Mouse (Mus musculus) MEL (cell line): ENCODE data around the gene Igf2r. TPM values are rescaled to one million over a fixed set of nuclear protein-coding genes. Genes with fewer than 3 reads are reported as not detected.

Source experiments
- DNase-seq: peaks from one replicate; pipeline ENCODE4 v3.0.0; 2011; ENCODE audit warnings: low read depth, low spot score
- H3K27ac ChIP-seq: 2 replicates; pipeline ENCODE4 v1.5.1; 2012; ENCODE audit warnings: low read depth, mild to moderate bottlenecking, control low read depth, low read length, moderate library complexity; ENCODE audit not compliant: control insufficient read depth
- H3K27me3 ChIP-seq, 2 experiments: fragments of 150-350 bp in 1 of 2; sonication (generic) in 1 of 2; 2 replicates each; pipeline ENCODE4 v1.6.1; 2012; ENCODE audit warnings: low read length in 2 of 2, mild to moderate bottlenecking in 2 of 2, improper control_type of control experiment in 1 of 2, moderate library complexity in 1 of 2; ENCODE audit not compliant: insufficient read depth in 2 of 2, control insufficient read depth in 1 of 2
- H3K36me3 ChIP-seq, 2 experiments: 2 replicates each; pipeline ENCODE4 v1.6.1; 2012 to 2014; ENCODE audit warnings: low read length in 2 of 2, improper control_type of control experiment in 1 of 2, inconsistent platforms in 1 of 2, mild to moderate bottlenecking in 1 of 2; ENCODE audit not compliant: insufficient read depth in 2 of 2, control insufficient read depth in 1 of 2
- H3K4me1 ChIP-seq, 2 experiments: fragments of 150-350 bp in 1 of 2; sonication (generic) in 1 of 2; 2 replicates each; pipeline ENCODE4 v1.6.1; 2012; ENCODE audit warnings: low read length in 2 of 2, improper control_type of control experiment in 1 of 2, mild to moderate bottlenecking in 1 of 2; ENCODE audit not compliant: insufficient read depth in 2 of 2, control insufficient read depth in 1 of 2
- H3K4me3 ChIP-seq, 2 experiments: fragments of 150-350 bp in 1 of 2; sonication (generic) in 1 of 2; 2 replicates each; pipeline ENCODE4 v1.5.1; 2012; ENCODE audit warnings: low read depth in 2 of 2, low read length in 2 of 2, mild to moderate bottlenecking in 2 of 2, moderate library complexity in 2 of 2, control low read depth in 1 of 2, improper control_type of control experiment in 1 of 2; ENCODE audit not compliant: control insufficient read depth in 1 of 2, insufficient read depth in 1 of 2
- H3K79me2 ChIP-seq: 2 replicates; pipeline ENCODE4 v1.6.1; 2012; ENCODE audit warnings: mild to moderate bottlenecking, low read length, moderate library complexity; ENCODE audit not compliant: control insufficient read depth, poor library complexity, insufficient read depth
- H3K9ac ChIP-seq: 2 replicates; pipeline ENCODE4 v1.6.1; 2012; ENCODE audit warnings: low read depth, mild to moderate bottlenecking, control low read depth, low read length, moderate library complexity; ENCODE audit not compliant: control insufficient read depth, poor library complexity, severe bottlenecking
- H3K9me3 ChIP-seq: fragments of 150-350 bp; sonication (generic); replicated peaks from 2 replicates; pipeline ENCODE4 v1.6.1; 2012; ENCODE audit warnings: mild to moderate bottlenecking, low read length, improper control_type of control experiment, moderate library complexity; ENCODE audit not compliant: insufficient read depth
- BHLHE40 ChIP-seq: IDR thresholded peaks from 2 replicates; pipeline ENCODE4 v1.6.1; 2012; ENCODE audit warnings: low read depth, mild to moderate bottlenecking, inconsistent platforms, low read length, improper control_type of control experiment, borderline replicate concordance
- CHD1 ChIP-seq: IDR thresholded peaks from 2 replicates; pipeline ENCODE4 v1.6.1; 2012; ENCODE audit warnings: low read depth, mild to moderate bottlenecking, inconsistent platforms, low read length, improper control_type of control experiment
- E2F4 ChIP-seq: IDR thresholded peaks from 2 replicates; pipeline ENCODE4 v1.6.1; 2011; ENCODE audit warnings: low read depth, low read length, improper control_type of control experiment, borderline replicate concordance
- ETS1 ChIP-seq: IDR thresholded peaks from 2 replicates; pipeline ENCODE4 v1.6.1; 2012; ENCODE audit warnings: low read depth, mild to moderate bottlenecking, inconsistent platforms, low read length, improper control_type of control experiment, moderate library complexity
- KAT2A ChIP-seq: conservative IDR thresholded peaks from 2 replicates; pipeline ENCODE4 v1.6.1; 2012; ENCODE audit warnings: low read depth, low read length, improper control_type of control experiment, inconsistent platforms
- MAFK ChIP-seq: IDR thresholded peaks from 2 replicates; pipeline ENCODE4 v1.6.1; 2011; ENCODE audit warnings: low read depth, mild to moderate bottlenecking, low read length, improper control_type of control experiment, borderline replicate concordance
- MAX ChIP-seq: IDR thresholded peaks from 2 replicates; pipeline ENCODE4 v1.6.1; 2011; ENCODE audit warnings: low read length, improper control_type of control experiment
- MAZ ChIP-seq: IDR thresholded peaks from 2 replicates; pipeline ENCODE4 v1.6.1; 2012; ENCODE audit warnings: low read depth, mild to moderate bottlenecking, inconsistent platforms, low read length, improper control_type of control experiment
- MEF2A ChIP-seq: IDR thresholded peaks from 2 replicates; pipeline ENCODE4 v1.6.1; 2014; ENCODE audit warnings: low read depth, mild to moderate bottlenecking, inconsistent platforms, low read length, improper control_type of control experiment; ENCODE audit not compliant: poor library complexity, insufficient replicate concordance, severe bottlenecking; ENCODE audit errors: extremely low read depth
- MYC ChIP-seq: IDR thresholded peaks from 2 replicates; pipeline ENCODE4 v1.6.1; 2011; ENCODE audit warnings: low read depth, mild to moderate bottlenecking, low read length, improper control_type of control experiment, moderate library complexity
- NELFE ChIP-seq: IDR thresholded peaks from 2 replicates; pipeline ENCODE4 v1.6.1; 2011; ENCODE audit warnings: low read depth, low read length, improper control_type of control experiment
- NRF1 ChIP-seq: IDR thresholded peaks from 2 replicates; pipeline ENCODE4 v1.6.1; 2014; ENCODE audit warnings: low read depth, mild to moderate bottlenecking, inconsistent platforms, low read length, improper control_type of control experiment, moderate library complexity; ENCODE audit not compliant: poor library complexity, insufficient read depth, severe bottlenecking
- POLR2AphosphoS2 ChIP-seq: IDR thresholded peaks from 2 replicates; pipeline ENCODE4 v1.6.1; 2011; ENCODE audit warnings: low read length, improper control_type of control experiment
- POLR2AphosphoS5 ChIP-seq: IDR thresholded peaks from 2 replicates; pipeline ENCODE4 v1.6.1; 2012; ENCODE audit warnings: low read depth, borderline replicate concordance, mild to moderate bottlenecking, inconsistent platforms, low read length, moderate library complexity, mixed read lengths
- RAD21 ChIP-seq: IDR thresholded peaks from 2 replicates; pipeline ENCODE4 v1.6.1; 2011; ENCODE audit warnings: mild to moderate bottlenecking, low read depth, low read length, improper control_type of control experiment
- SIN3A ChIP-seq: IDR thresholded peaks from 2 replicates; pipeline ENCODE4 v1.6.1; 2012; ENCODE audit warnings: low read length, improper control_type of control experiment, inconsistent platforms
- SMC3 ChIP-seq: IDR thresholded peaks from 2 replicates; pipeline ENCODE4 v1.6.1; 2011; ENCODE audit warnings: low read depth, low read length, improper control_type of control experiment
- TBP ChIP-seq: IDR thresholded peaks from 2 replicates; pipeline ENCODE4 v1.8.0; 2011; ENCODE audit warnings: low read depth, low read length, improper control_type of control experiment
- UBTF ChIP-seq: IDR thresholded peaks from 2 replicates; pipeline ENCODE4 v1.6.1; 2012; ENCODE audit warnings: low read depth, mild to moderate bottlenecking, inconsistent platforms, low read length, improper control_type of control experiment, moderate library complexity, borderline replicate concordance; ENCODE audit not compliant: insufficient read depth
- USF1 ChIP-seq: IDR thresholded peaks from 2 replicates; pipeline ENCODE4 v1.6.1; 2014; ENCODE audit warnings: low read depth, mild to moderate bottlenecking, inconsistent platforms, low read length, improper control_type of control experiment, moderate library complexity
- USF2 ChIP-seq, 2 experiments: IDR thresholded peaks; 2 replicates each; pipeline ENCODE4 v1.6.1; 2011 to 2012; ENCODE audit warnings: improper control_type of control experiment in 2 of 2, low read length in 2 of 2, borderline replicate concordance in 1 of 2, inconsistent platforms in 1 of 2, low read depth in 1 of 2, mild to moderate bottlenecking in 1 of 2; ENCODE audit not compliant: insufficient read depth in 1 of 2
- ZKSCAN1 ChIP-seq: IDR thresholded peaks from 2 replicates; pipeline ENCODE4 v1.6.1; 2012; ENCODE audit warnings: low read depth, mild to moderate bottlenecking, inconsistent platforms, low read length, improper control_type of control experiment, moderate library complexity
- ZMIZ1 ChIP-seq: IDR thresholded peaks from 2 replicates; pipeline ENCODE4 v1.6.1; 2012; ENCODE audit warnings: low read depth, mild to moderate bottlenecking, inconsistent platforms, low read length, improper control_type of control experiment, moderate library complexity
- ZNF384 ChIP-seq: IDR thresholded peaks from 2 replicates; pipeline ENCODE4 v1.6.1; 2012; ENCODE audit warnings: low read depth, mild to moderate bottlenecking, inconsistent platforms, low read length, improper control_type of control experiment
- polyA plus RNA-seq, 2 experiments: library from polyadenylated mRNA; stranded (reverse) in 1 of 2; unstranded in 1 of 2; fragments of >175 nt in 1 of 2; fragments of >200 nt in 1 of 2; gene quantifications; 2 replicates each; pipeline versions ENCODE4 v1.2.1 to v1.2.4; 2012; ENCODE audit warnings: low replicate concordance in 2 of 2, low read depth in 1 of 2; ENCODE audit not compliant: insufficient read length in 2 of 2, insufficient read depth in 1 of 2, missing spikeins in 1 of 2
- total RNA-seq: library from RNA; depleted of rRNA; stranded (reverse); fragments of 300-350 nt; gene quantifications from 2 replicates; pipeline ENCODE4 v1.2.3, GENCODE M21; 2012

Gene Igf2r
- total and polyA plus RNA-seq, 3 experiments = 18.0 to 21.7 (median 18.3) TPM

DNA sequence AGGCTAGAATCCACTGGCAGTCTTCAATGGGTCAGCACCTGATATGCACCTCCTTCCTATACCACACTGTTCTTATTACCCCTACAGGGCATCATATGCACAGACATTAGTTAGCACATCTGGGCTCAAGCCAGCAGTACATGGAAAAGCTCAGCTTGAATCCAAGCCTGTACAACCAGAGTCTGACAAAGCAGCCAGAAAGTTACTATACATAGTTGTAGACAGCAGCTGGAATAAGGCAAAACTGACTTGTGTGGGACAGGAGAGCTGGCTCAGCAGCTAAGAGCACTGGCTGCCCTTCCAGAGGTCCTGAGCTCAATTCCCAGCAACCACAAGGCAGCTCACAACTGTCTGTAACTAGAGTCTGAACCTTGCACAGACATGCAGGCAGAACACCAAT lies 57.3 kb downstream of the Igf2r start:
- H3K9ac ChIP-seq = no peak overlapping the region
- DNase-seq = no peak
- TF ChIP-seq TBP (no peak), UBTF (no peak), E2F4 (no peak), MAZ (no peak), ETS1 (no peak), POLR2AphosphoS2 (no peak), RAD21 (no peak), ZNF384 (no peak), USF2 (IDR thresholded peaks at IDR 0.05; ENCODE audit: borderline replicate concordance in 1 of 2, insufficient read depth in 1 of 2, low read depth in 1 of 2, low read length in 2 of 2) (no peak), NELFE (no peak), ZKSCAN1 (no peak), SIN3A (no peak), MAX (no peak), MAFK (no peak), POLR2AphosphoS5 (no peak), BHLHE40 (no peak), CHD1 (no peak), KAT2A (no peak)
- H3K4me3 ChIP-seq = no peak overlapping the region
- no peaks in the 10 kb centered on the region for H3K9me3 ChIP-seq
- no peak overlapping the region for H3K27ac ChIP-seq
- H3K36me3 ChIP-seq = no peaks in the 10 kb centered on the region; a peak in 1 of 4 replicates
- no peaks in the 10 kb centered on the region for H3K27me3 ChIP-seq
- H3K4me1 ChIP-seq = no peaks in the 10 kb centered on the region
- no peaks in the 10 kb centered on the region for H3K79me2 ChIP-seq

- H3K36me3 ChIP-seq = no peaks in the 10 kb centered on the region; a peak in 1 of 4 replicates
- H3K9ac ChIP-seq = no peak overlapping the region
- no peak overlapping the region for H3K4me3 ChIP-seq
- H3K4me1 ChIP-seq = no peaks in the 10 kb centered on the region
- H3K27me3 ChIP-seq = no peaks in the 10 kb centered on the region
- no peak for TF ChIP-seq ZKSCAN1
- no peak for TF ChIP-seq SMC3
- no peak for TF ChIP-seq NRF1
- TF ChIP-seq RAD21 = no peak
- no peak for TF ChIP-seq ZNF384
- no peak for TF ChIP-seq MAFK
- no peak for TF ChIP-seq ZMIZ1
- no peak for TF ChIP-seq CHD1
- no peak for TF ChIP-seq BHLHE40
- no peak for TF ChIP-seq USF1
- no peak for TF ChIP-seq NELFE
- TF ChIP-seq MYC = no peak
- no peak for TF ChIP-seq MEF2A
- TF ChIP-seq, all 39 proteins: peak for 0
- H3K79me2 ChIP-seq = no peaks in the 10 kb centered on the region
- DNase-seq = no peak
- no peak overlapping the region for H3K27ac ChIP-seq
- no peaks in the 10 kb centered on the region for H3K9me3 ChIP-seq
Measured at GRCm38 (mm10) chr17:12710976-12711375, 58.5 kb downstream of the Igf2r start.
